ENCODE assay signal across 10 mouse cellular contexts in the genomic region with DNA sequence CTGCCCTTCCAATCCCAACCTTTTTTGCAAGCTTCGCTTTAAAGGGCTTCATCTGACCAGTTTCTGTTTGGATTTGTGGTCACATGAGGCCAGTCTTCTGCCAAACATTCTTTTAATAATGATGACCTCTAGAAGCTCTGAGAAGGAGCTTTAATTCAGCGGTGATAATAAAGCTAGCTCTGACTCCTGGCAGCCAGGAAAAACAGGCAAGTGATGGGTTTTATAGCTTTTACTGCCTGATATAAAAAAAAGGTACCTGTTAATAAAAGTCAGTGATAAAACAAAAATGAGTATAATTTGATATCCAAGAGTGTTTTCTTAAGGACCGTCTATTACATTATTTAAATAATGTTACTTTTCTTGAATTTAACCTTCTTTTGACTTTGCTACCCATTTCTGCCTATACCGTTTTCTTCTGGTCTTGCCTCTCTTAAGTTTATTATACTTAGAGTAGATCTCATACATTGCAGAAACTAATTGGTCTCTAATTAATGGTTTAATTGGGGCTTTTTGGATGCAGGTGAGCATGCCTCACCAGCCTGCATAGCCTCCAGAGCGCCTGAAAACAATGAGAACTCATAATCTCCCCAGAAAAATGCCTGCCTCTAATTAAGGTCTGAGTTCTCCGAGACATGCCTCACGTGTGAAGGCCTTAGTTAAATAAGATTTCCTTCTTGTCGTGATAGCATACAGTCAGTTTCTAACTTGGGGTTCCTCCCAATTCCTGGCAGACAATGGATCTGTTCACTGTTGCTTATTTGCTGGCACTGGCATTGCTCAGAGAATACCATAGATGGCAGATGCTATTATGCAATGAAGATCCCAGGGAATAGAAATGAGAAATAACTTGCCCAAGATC.
DNase-seq lines count a peak whose midpoint lies in the region; ATAC-seq and TF ChIP-seq lines count a peak whose summit lies in the region.
"Had no signal": no experiment of that assay in that cellular context is flagged by ENCODE, and none has a peak within 500 bp of the region (broad histone marks: within the 10 kb centered on the region; RNA-seq: fewer than 3 reads in every experiment).

No protein-coding gene starts in this region.

- DNase-seq in heart, adult 18-20 months, result no peak
- DNase-seq in lung, embryonic 14.5 days, result no peak
- no peak for DNase-seq in lung, postnatal 0 days (ENCODE audit: low spot score)
- no peak for DNase-seq in Patski (ENCODE audit: low read depth, low spot score)
- no peak for DNase-seq in kidney, adult 11 months
- no peak for DNase-seq in kidney, adult 18-20 months

- no peaks in the 10 kb centered on the region for H3K36me3 ChIP-seq in heart, embryonic 16.5 days (ENCODE audit: control insufficient read depth, insufficient read depth)
- H3K36me3 ChIP-seq in lung, embryonic 14.5 days (ENCODE audit: insufficient read depth), result no peaks in the 10 kb centered on the region
- H3K36me3 ChIP-seq in lung, postnatal 0 days (ENCODE audit: insufficient read depth, low read length), result no peaks in the 10 kb centered on the region
- no peaks in the 10 kb centered on the region for H3K36me3 ChIP-seq in forebrain, embryonic 15.5 days
- H3K36me3 ChIP-seq: neural tube, embryonic 12.5 days had no signal

- peaks cover 9% of the 10 kb centered on the region for H3K4me1 ChIP-seq in heart, embryonic 16.5 days (ENCODE audit: control insufficient read depth, insufficient read depth, low read length)
- no peaks in the 10 kb centered on the region; the same call in 1 of the 2 replicates for H3K4me1 ChIP-seq in lung, embryonic 14.5 days (ENCODE audit: insufficient read depth)
- no peaks in the 10 kb centered on the region for H3K4me1 ChIP-seq in lung, postnatal 0 days (ENCODE audit: insufficient read depth, low read depth, low read length)
- H3K4me1 ChIP-seq in forebrain, embryonic 15.5 days, result peaks cover 20% of the 10 kb centered on the region
- H3K4me1 ChIP-seq: neural tube, embryonic 12.5 days had no signal

- CTCF ChIA-PET in Patski (lab: Charles Lee), result interaction anchor here (0.8 to 1.6 kb wide), 11 partner anchors 8 to 348 kb away, joined by 3 to 9 read pairs (median 3); no protein-coding TSS in a partner anchor

- no peak for TF ChIP-seq EP300 in lung, postnatal 0 days (IDR thresholded peaks at IDR 0.05)

- no peak for TF ChIP-seq CTCF in lung, embryonic 14.5 days (IDR thresholded peaks at IDR 0.05; ENCODE audit: low read depth)
- no peak for TF ChIP-seq CTCF in lung, postnatal 0 days (IDR thresholded peaks at IDR 0.05)
- no peak for TF ChIP-seq CTCF in Patski (IDR thresholded peaks at IDR 0.05)

- peak overlapping the region; percentile 28 for H3K4me2 ChIP-seq in heart, embryonic 16.5 days (ENCODE audit: low read depth, low read length)
- H3K4me2 ChIP-seq in lung, embryonic 14.5 days, result no peak overlapping the region
- H3K4me2 ChIP-seq in lung, postnatal 0 days (replicated peaks; ENCODE audit: low read depth, low read length), result no peak overlapping the region
- no peak overlapping the region for H3K4me2 ChIP-seq in forebrain, embryonic 15.5 days (replicated peaks)
- H3K4me2 ChIP-seq: liver, embryonic 11.5 days; neural tube, embryonic 12.5 days had no signal

- H3K27me3 ChIP-seq in heart, embryonic 16.5 days (ENCODE audit: control insufficient read depth, insufficient read depth, low read length), result no peaks in the 10 kb centered on the region
- no peaks in the 10 kb centered on the region for H3K27me3 ChIP-seq in lung, embryonic 14.5 days (ENCODE audit: insufficient read depth, low read length)
- H3K27me3 ChIP-seq in lung, postnatal 0 days (replicated peaks; ENCODE audit: insufficient read depth, low read length), result no peaks in the 10 kb centered on the region
- H3K27me3 ChIP-seq in Patski, result no peaks in the 10 kb centered on the region
- H3K27me3 ChIP-seq in forebrain, embryonic 15.5 days, result no peaks in the 10 kb centered on the region
- H3K27me3 ChIP-seq: neural tube, embryonic 12.5 days had no signal

- peak overlapping the region; percentile 34 for H3K9ac ChIP-seq in heart, embryonic 16.5 days (ENCODE audit: low read length)
- no peak overlapping the region for H3K9ac ChIP-seq in lung, embryonic 14.5 days
- no peak overlapping the region for H3K9ac ChIP-seq in lung, postnatal 0 days (replicated peaks; ENCODE audit: low read depth)
- no peak overlapping the region for H3K9ac ChIP-seq in forebrain, embryonic 15.5 days (replicated peaks)
- H3K9ac ChIP-seq: neural tube, embryonic 12.5 days had no signal

- POLR2A ChIA-PET in Patski (lab: Charles Lee), result no interaction called here

- no peak overlapping the region; the same call in 1 of the 2 replicates for H3K4me3 ChIP-seq in heart, embryonic 16.5 days (ENCODE audit: low read length)
- H3K4me3 ChIP-seq in lung, embryonic 14.5 days (ENCODE audit: low read depth, low read length), result no peak overlapping the region
- no peak overlapping the region for H3K4me3 ChIP-seq in lung, postnatal 0 days (ENCODE audit: low read depth, low read length)
- H3K4me3 ChIP-seq in forebrain, embryonic 15.5 days, result no peak overlapping the region
- H3K4me3 ChIP-seq: neural tube, embryonic 12.5 days had no signal

- WGBS in heart, embryonic 16.5 days, result 64% methylated on average over 8 of the region's 8 CpGs
- WGBS in lung, embryonic 14.5 days, result 68% methylated on average over 8 of the region's 8 CpGs
- 64% methylated on average over 8 of the region's 8 CpGs for WGBS in lung, postnatal 0 days
- 21% methylated on average over 8 of the region's 8 CpGs for WGBS in forebrain, embryonic 15.5 days

- peak overlapping the region; percentile 51 for H3K27ac ChIP-seq in heart, embryonic 16.5 days (ENCODE audit: low read length)
- H3K27ac ChIP-seq in lung, embryonic 14.5 days (ENCODE audit: low read depth), result no peak overlapping the region
- H3K27ac ChIP-seq in lung, postnatal 0 days (ENCODE audit: low read length), result no peak overlapping the region
- H3K27ac ChIP-seq in forebrain, embryonic 15.5 days (replicated peaks), result peak overlapping the region; percentile 84
- H3K27ac ChIP-seq: neural tube, embryonic 12.5 days had no signal

- in situ Hi-C loops in Patski (cut with MboI; ENCODE audit: low pct_unique_long_range_greater_than_20kb), result loop anchor here (10.0 kb wide), 1 partner anchor 264 kb away; no protein-coding TSS in a partner anchor

- H3K9me3 ChIP-seq in heart, embryonic 16.5 days (replicated peaks; ENCODE audit: control insufficient read depth, low read length), result no peaks in the 10 kb centered on the region
- no peaks in the 10 kb centered on the region for H3K9me3 ChIP-seq in lung, embryonic 14.5 days (ENCODE audit: low read depth, low read length)
- no peaks in the 10 kb centered on the region for H3K9me3 ChIP-seq in lung, postnatal 0 days (ENCODE audit: low read length)
- H3K9me3 ChIP-seq in forebrain, embryonic 15.5 days, result no peaks in the 10 kb centered on the region
- H3K9me3 ChIP-seq: neural tube, embryonic 12.5 days had no signal

- ATAC-seq in heart, embryonic 16.5 days (replicated peaks; ENCODE audit: extremely low read depth, insufficient read depth, low FRiP score), result no peak
- peak; percentile 4; the same call in 1 of the 2 replicates for ATAC-seq in lung, embryonic 14.5 days (ENCODE audit: insufficient read depth)
- ATAC-seq in lung, postnatal 0 days, result no peak
- ATAC-seq in Patski, result peak; percentile 47
- ATAC-seq in forebrain, embryonic 15.5 days (replicated peaks), result peak; percentile 47; the same call in 1 of the 2 replicates

Comparison
In these comparisons a context has a peak if more than half of its experiments do, and no peak if none do; other contexts are left out.
1. ATAC-seq: peak in lung, embryonic 14.5 days (single experiment), Patski (single experiment) and forebrain, embryonic 15.5 days (single experiment); none in heart, embryonic 16.5 days (single experiment) and lung, postnatal 0 days (single experiment).
2. H3K27ac ChIP-seq: peak in heart, embryonic 16.5 days (single experiment) and forebrain, embryonic 15.5 days (single experiment); none in lung, embryonic 14.5 days (single experiment) and lung, postnatal 0 days (single experiment).